Mouse (Mus musculus) thymus, adult 18-20 months (tissue): ENCODE data around the gene Spata45.

Experiments used
- DNase-seq, 2 experiments: peaks; one replicate each; pipeline ENCODE4 v3.0.0; 2022; ENCODE audit warnings: mixed read lengths in 2 of 2

The Spata45 gene

GRCm38 (mm10) chr1:191042106-191042505 is 5.7 kb downstream of the Spata45 start:
- no peak for DNase-seq

GRCm38 (mm10) chr1:191042688-191043087 is 6.2 kb downstream of the Spata45 start:
- no peak for DNase-seq

- no peak for DNase-seq
Observed at GRCm38 (mm10) chr1:191045264-191045663, 8.8 kb downstream of the Spata45 start.

- DNase-seq: no peak
Observed at GRCm38 (mm10) chr1:191046231-191046824, 9.9 kb downstream of the Spata45 start.

- no peak for DNase-seq
Observed at GRCm38 (mm10) chr1:191053555-191053954, 17.1 kb downstream of the Spata45 start.

- DNase-seq: no peak
Observed at GRCm38 (mm10) chr1:191054870-191055532, 18.6 kb downstream of the Spata45 start.

- DNase-seq: no peak
Observed at GRCm38 (mm10) chr1:191055533-191055873, 19.1 kb downstream of the Spata45 start.

- DNase-seq: no peak
Observed at GRCm38 (mm10) chr1:191057461-191057860, 21.0 kb downstream of the Spata45 start.

- DNase-seq: no peak
Observed at GRCm38 (mm10) chr1:191062241-191062780, 25.9 kb downstream of the Spata45 start.

- DNase-seq: peak; percentile 75 to 79
Observed at GRCm38 (mm10) chr1:191062781-191063485, 26.5 kb downstream of the Spata45 start, which contains the start of the genes Tatdn3 and Nsl1. Gene Tatdn3, minus strand, starts transcription at chr1:191062932. Gene Nsl1, plus strand, starts transcription at chr1:191063012.

GRCm38 (mm10) chr1:191063700-191064099 is 27.3 kb downstream of the Spata45 start:
- DNase-seq: no peak

- DNase-seq: no peak
Observed at GRCm38 (mm10) chr1:191064535-191064934, 28.1 kb downstream of the Spata45 start.

GRCm38 (mm10) chr1:191065188-191065587 is 28.7 kb downstream of the Spata45 start:
- DNase-seq: no peak

GRCm38 (mm10) chr1:191068377-191068776 is 31.9 kb downstream of the Spata45 start:
- DNase-seq: no peak

- no peak for DNase-seq
Observed at GRCm38 (mm10) chr1:191070259-191070658, 33.8 kb downstream of the Spata45 start.

- DNase-seq: no peak
Observed at GRCm38 (mm10) chr1:191071613-191072012, 35.2 kb downstream of the Spata45 start.

GRCm38 (mm10) chr1:191072329-191072913 is 36.0 kb downstream of the Spata45 start:
- DNase-seq: no peak

GRCm38 (mm10) chr1:191073001-191073400 is 36.6 kb downstream of the Spata45 start:
- DNase-seq: no peak

- DNase-seq: no peak
Observed at GRCm38 (mm10) chr1:191073486-191073885, 37.0 kb downstream of the Spata45 start.

- no peak for DNase-seq
Observed at GRCm38 (mm10) chr1:191075199-191075883, 38.9 kb downstream of the Spata45 start.

- DNase-seq: no peak
Observed at GRCm38 (mm10) chr1:191083230-191083629, 46.8 kb downstream of the Spata45 start.

GRCm38 (mm10) chr1:191084951-191085559 is 48.6 kb downstream of the Spata45 start:
- DNase-seq: no peak
